Mouse (Mus musculus) megakaryocyte, embryonic 14.5 days (primary cell): ENCODE measurements at regions not wholly inside any gene's neighbourhood (a gene's known extent, or its start where the extent isn't known, plus 50 kb on each side); places are given as distances from the start of the nearest gene placed in this dataset.
"Not testable (repeated sequence)": the region's sequence is repeated elsewhere in the genome, so short reads cannot be mapped to it uniquely, and the experiment has no call there.

Experiments used
- H3K27me3 ChIP-seq: replicated peaks from 2 replicates; pipeline ENCODE3; 2012; ENCODE audit warnings: inconsistent platforms
- H3K36me3 ChIP-seq: replicated peaks from 2 replicates; pipeline ENCODE3; 2012; ENCODE audit warnings: low read length, inconsistent platforms, mixed read lengths
- H3K4me1 ChIP-seq: 2 replicates; pipeline ENCODE4 v1.6.1; 2012; ENCODE audit warnings: inconsistent platforms
- H3K4me3 ChIP-seq: replicated peaks from 2 replicates; pipeline ENCODE3; 2012; ENCODE audit warnings: moderate library complexity, mild to moderate bottlenecking, inconsistent platforms
- H3K9me3 ChIP-seq: 2 replicates; pipeline ENCODE4 v1.6.1; 2012; ENCODE audit warnings: inconsistent platforms
- FLI1 ChIP-seq: IDR thresholded peaks from 2 replicates; pipeline ENCODE4 v1.6.1; 2012; ENCODE audit warnings: low read length, inconsistent platforms, mixed read lengths
- GATA1 ChIP-seq: IDR thresholded peaks from 3 replicates; pipeline ENCODE4 v1.6.1; 2012; ENCODE audit warnings: mixed read lengths, low read length, inconsistent platforms, borderline replicate concordance

- no peaks in the 10 kb centered on the region for H3K4me1 ChIP-seq
- TF ChIP-seq GATA1 = no peak
- no peak overlapping the region for H3K4me3 ChIP-seq
- no peaks in the 10 kb centered on the region for H3K36me3 ChIP-seq
- no peaks in the 10 kb centered on the region for H3K9me3 ChIP-seq
- no peaks in the 10 kb centered on the region for H3K27me3 ChIP-seq
These were observed 270.5 kb upstream of the Sfrp2 start for GRCm38 (mm10) chr3:83495584-83495983.

- Histone ChIP-seq H3K9me3 (no peaks in the 10 kb centered on the region), H3K27me3 (no peaks in the 10 kb centered on the region)
These were observed 262.2 kb upstream of the Sfrp2 start for GRCm38 (mm10) chr3:83503901-83504300.

DNA sequence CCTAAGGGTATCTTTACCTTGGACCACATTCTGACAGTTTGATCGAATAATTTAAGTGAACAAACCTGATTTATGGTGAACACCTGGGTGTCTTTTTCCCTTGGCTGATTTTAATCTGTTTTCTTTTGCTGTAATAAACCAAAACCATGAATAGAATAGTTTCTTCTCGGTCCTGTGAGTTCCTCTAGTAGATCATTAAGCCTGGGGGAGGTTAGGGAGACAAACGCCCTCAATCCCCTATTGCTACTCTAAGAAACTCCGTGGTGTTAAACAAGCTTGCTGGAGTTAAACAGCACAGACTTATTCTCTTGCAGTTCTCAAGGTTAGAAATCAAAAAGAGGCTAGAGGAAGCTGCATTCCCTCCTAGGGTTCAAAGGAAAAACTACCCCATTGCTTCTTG, 249.5 kb upstream of the Sfrp2 start:
- Histone ChIP-seq H3K4me1 (no peaks in the 10 kb centered on the region), H3K9me3 (no peaks in the 10 kb centered on the region), H3K36me3 (no peaks in the 10 kb centered on the region), H3K27me3 (no peaks in the 10 kb centered on the region), H3K4me3 (no peak overlapping the region)
- no peak for TF ChIP-seq FLI1
- TF ChIP-seq GATA1 = no peak

More at GRCm38 (mm10) chr3:83503901-83504300, 262.2 kb upstream of the Sfrp2 start:
- H3K36me3 ChIP-seq = no peaks in the 10 kb centered on the region
- H3K4me1 ChIP-seq = no peaks in the 10 kb centered on the region
- no peak for TF ChIP-seq FLI1
- TF ChIP-seq GATA1 = no peak
- H3K4me3 ChIP-seq = no peak overlapping the region

DNA sequence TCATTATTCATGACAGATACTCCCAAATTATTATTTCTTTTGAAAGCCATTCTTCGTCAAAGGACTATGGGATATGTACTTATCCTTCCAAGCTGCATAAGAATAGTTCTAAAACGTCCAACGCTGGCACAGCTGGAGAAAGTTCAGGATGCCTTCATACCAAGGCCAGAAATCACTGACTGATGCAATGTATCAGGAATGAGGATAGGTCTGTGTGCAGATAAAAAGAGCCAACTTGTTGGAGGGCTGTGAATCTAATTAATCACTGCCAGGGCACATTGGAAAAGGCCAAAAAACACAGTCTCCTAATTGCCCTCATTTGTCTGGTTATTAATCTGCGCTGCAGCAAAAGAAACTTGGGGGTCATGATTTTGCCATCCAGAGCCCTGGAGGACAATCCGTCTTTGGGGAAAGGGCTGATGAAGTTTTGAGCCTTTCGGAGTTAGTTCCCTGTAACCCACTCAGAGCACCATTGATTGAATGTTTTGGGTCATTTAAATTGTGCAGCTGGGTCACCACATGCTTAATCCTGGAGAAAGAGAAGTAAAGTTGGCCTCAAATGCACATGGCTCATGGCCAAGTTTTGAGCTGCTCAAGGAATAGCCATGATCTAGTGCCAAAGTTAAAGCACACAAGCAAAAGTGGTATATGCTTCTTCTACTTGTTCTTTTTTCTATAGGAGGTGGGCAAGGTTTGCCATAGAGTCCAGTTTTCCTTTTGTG, 248.0 kb upstream of the Sfrp2 start:
- Histone ChIP-seq H3K9me3 (no peaks in the 10 kb centered on the region), H3K27me3 (no peaks in the 10 kb centered on the region), H3K36me3 (no peaks in the 10 kb centered on the region), H3K4me1 (no peaks in the 10 kb centered on the region), H3K4me3 (no peak overlapping the region)
- no peak for TF ChIP-seq GATA1
- no peak for TF ChIP-seq FLI1

DNA sequence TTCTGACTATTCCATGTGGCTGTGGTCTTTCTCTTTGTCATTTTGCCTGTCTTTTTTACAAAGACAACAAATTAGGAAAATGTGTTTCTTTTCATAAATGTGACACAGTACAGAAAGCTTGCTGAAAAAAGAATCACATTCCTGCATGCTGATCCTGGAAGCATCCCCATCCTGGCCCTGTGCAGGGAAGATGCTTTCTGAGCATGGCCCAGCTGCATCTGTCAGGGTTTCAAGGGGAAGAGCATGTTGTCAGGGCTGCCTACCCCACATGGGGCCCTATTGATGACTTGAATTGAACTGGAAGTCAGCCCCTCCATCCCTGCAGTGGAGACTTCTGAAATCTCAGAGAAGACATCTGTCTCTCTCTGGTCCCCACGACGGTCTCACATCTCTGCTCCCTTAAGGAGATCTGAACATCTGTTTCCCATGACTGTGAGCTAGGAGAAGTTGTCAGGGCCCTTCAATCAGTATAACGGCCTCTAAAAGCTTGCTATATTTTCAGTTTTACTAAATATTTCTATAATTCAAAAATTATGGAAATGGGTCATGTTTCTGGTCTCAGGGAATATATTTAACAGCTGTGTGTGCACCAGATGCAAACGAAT, 235.8 kb upstream of the Sfrp2 start:
- Histone ChIP-seq H3K4me1 (no peaks in the 10 kb centered on the region), H3K9me3 (no peaks in the 10 kb centered on the region; the same call in 1 of the 2 replicates), H3K27me3 (no peaks in the 10 kb centered on the region), H3K36me3 (no peaks in the 10 kb centered on the region), H3K4me3 (no peak overlapping the region)
- TF ChIP-seq GATA1 (no peak), FLI1 (no peak)

GRCm38 (mm10) chr3:83536624-83537023, 229.5 kb upstream of the Sfrp2 start:
- H3K27me3 ChIP-seq, H3K9me3 ChIP-seq, H3K4me3 ChIP-seq, H3K36me3 ChIP-seq, H3K4me1 ChIP-seq: not testable (repeated sequence)

GRCm38 (mm10) chr3:83537231-83537630, 228.9 kb upstream of the Sfrp2 start:
- Histone ChIP-seq H3K36me3 (no peaks in the 10 kb centered on the region), H3K4me1 (no peaks in the 10 kb centered on the region), H3K4me3 (no peak overlapping the region), H3K9me3 (no peaks in the 10 kb centered on the region; the same call in 1 of the 2 replicates), H3K27me3 (no peaks in the 10 kb centered on the region)
- TF ChIP-seq FLI1 (no peak), GATA1 (no peak)

DNA sequence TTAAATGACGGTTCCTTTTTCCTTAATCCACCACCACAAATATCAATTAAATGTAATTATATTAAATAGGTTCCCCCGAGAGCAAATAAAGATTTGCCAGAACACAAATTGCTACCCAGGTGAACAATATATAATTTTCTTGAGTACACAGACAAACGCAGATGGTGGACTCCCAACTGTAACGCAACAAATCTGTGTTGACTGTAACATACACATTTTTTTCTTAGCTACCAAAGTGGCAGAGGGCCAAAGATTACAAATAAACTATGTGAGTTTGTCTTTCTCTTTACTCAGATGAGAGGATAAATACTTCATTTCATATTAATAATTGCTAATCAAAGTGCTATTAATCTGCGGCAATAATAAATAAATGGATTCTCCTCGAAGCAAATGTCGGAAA, 228.4 kb upstream of the Sfrp2 start:
- no peak overlapping the region for H3K4me3 ChIP-seq
- H3K27me3 ChIP-seq = no peaks in the 10 kb centered on the region
- no peaks in the 10 kb centered on the region for H3K4me1 ChIP-seq
- TF ChIP-seq GATA1 (no peak), FLI1 (no peak)
- H3K9me3 ChIP-seq = no peaks in the 10 kb centered on the region; the same call in 1 of the 2 replicates
- no peaks in the 10 kb centered on the region for H3K36me3 ChIP-seq

DNA sequence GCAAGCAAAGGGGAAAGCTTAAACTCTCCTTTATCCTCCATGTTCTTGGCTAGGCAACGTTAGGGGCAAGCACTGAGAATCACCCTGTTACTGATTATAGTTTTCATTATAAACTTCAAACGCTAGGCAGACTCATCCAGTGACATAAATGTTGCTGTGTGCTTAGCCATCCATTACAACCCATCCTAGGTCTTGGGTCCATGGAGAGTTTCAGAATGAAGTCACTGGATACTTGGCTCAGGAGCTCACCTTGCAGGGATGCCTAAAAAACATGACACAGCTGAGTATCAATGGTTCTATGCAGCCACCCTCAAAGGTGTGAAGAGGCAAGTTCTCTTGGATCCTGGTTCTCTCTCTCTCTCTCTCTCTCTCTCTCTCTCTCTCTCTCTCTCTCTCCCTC, 227.2 kb upstream of the Sfrp2 start:
- H3K4me1 ChIP-seq = no peaks in the 10 kb centered on the region
- H3K4me3 ChIP-seq = no peak overlapping the region
- TF ChIP-seq FLI1 (no peak), GATA1 (no peak)
- no peaks in the 10 kb centered on the region for H3K27me3 ChIP-seq
- H3K9me3 ChIP-seq = no peaks in the 10 kb centered on the region
- no peaks in the 10 kb centered on the region for H3K36me3 ChIP-seq

- Histone ChIP-seq H3K9me3 (no peaks in the 10 kb centered on the region), H3K36me3 (no peaks in the 10 kb centered on the region), H3K27me3 (no peaks in the 10 kb centered on the region), H3K4me1 (no peaks in the 10 kb centered on the region), H3K4me3 (no peak overlapping the region)
- TF ChIP-seq GATA1 = no peak
- no peak for TF ChIP-seq FLI1
These were observed 224.9 kb upstream of the Sfrp2 start for GRCm38 (mm10) chr3:83540997-83541932.
